Mouse (Mus musculus) CH12.LX (cell line): ENCODE data around the gene Birc2.

Source experiments
- BHLHE40 ChIP-seq: IDR thresholded peaks from 2 replicates; pipeline ENCODE4 v1.6.1; 2011; ENCODE audit warnings: mild to moderate bottlenecking, low read depth, low read length, improper control_type of control experiment
- CTCF ChIP-seq, 2 experiments: IDR thresholded peaks in 1 of 2; conservative IDR thresholded peaks in 1 of 2; 2 replicates each; pipeline ENCODE4 v1.5.1; 2011 to 2012; ENCODE audit warnings: low read depth in 2 of 2, low read length in 2 of 2, improper control_type of control experiment in 1 of 2, inconsistent platforms in 1 of 2, mild to moderate bottlenecking in 1 of 2, moderate library complexity in 1 of 2
- EP300 ChIP-seq: IDR thresholded peaks from 2 replicates; pipeline ENCODE4 v1.6.1; 2011; ENCODE audit warnings: low read length, improper control_type of control experiment
- ETS1 ChIP-seq: conservative IDR thresholded peaks from 2 replicates; pipeline ENCODE4 v1.6.1; 2012; ENCODE audit warnings: low read depth, mild to moderate bottlenecking, inconsistent platforms, low read length, improper control_type of control experiment, moderate library complexity
- MAFK ChIP-seq: IDR thresholded peaks from 2 replicates; pipeline ENCODE4 v1.6.1; 2011; ENCODE audit warnings: low read length, improper control_type of control experiment; ENCODE audit not compliant: insufficient replicate concordance
- MAX ChIP-seq: IDR thresholded peaks from 2 replicates; pipeline ENCODE4 v1.6.1; 2011; ENCODE audit warnings: low read length, improper control_type of control experiment
- MEF2A ChIP-seq: IDR thresholded peaks from 2 replicates; pipeline ENCODE4 v1.6.1; 2014; ENCODE audit warnings: low read depth, mild to moderate bottlenecking, inconsistent platforms, low read length, improper control_type of control experiment, borderline replicate concordance
- POLR2AphosphoS2 ChIP-seq: IDR thresholded peaks from 2 replicates; pipeline ENCODE4 v1.6.1; 2011; ENCODE audit warnings: low read depth, low read length, improper control_type of control experiment
- ZC3H11A ChIP-seq: IDR thresholded peaks from 2 replicates; pipeline ENCODE4 v1.6.1; 2012; ENCODE audit warnings: low read depth, mild to moderate bottlenecking, inconsistent platforms, low read length, improper control_type of control experiment

GRCm38 (mm10) chr9:7884346-7884745 is 47.5 kb upstream of the Birc2 start:
- TF ChIP-seq CTCF (conservative IDR thresholded peaks at IDR 0.05 in 1 of 2, IDR thresholded peaks at IDR 0.05 in 1 of 2; ENCODE audit: low read depth in 2 of 2, low read length in 2 of 2) (no peak), MAX (no peak), ZC3H11A (no peak), BHLHE40 (no peak), POLR2AphosphoS2 (no peak), MEF2A (no peak), EP300 (no peak), ETS1 (no peak), MAFK (no peak)
